14 mouse cellular contexts compared by ENCODE assay signal in genomic region chr3:107825468-107825867, GRCm38 (mm10). TPM values are rescaled to one million over a fixed set of nuclear protein-coding genes. Genes with fewer than 3 reads are reported as not detected.
A peak's percentile ranks its signal among the peaks of the same experiment; 100 is the strongest.
DNase-seq lines count a peak whose midpoint lies in the region; ATAC-seq and TF ChIP-seq lines count a peak whose summit lies in the region.
"Had no signal": no experiment of that assay in that cellular context is flagged by ENCODE, and none has a peak within 500 bp of the region (broad histone marks: within the 10 kb centered on the region; RNA-seq: fewer than 3 reads in every experiment).

No protein-coding gene starts in this region.

- H3K27me3 ChIP-seq in lung, embryonic 15.5 days = peaks cover 4% of the 10 kb centered on the region; the same call in 1 of the 2 replicates
- H3K27me3 ChIP-seq in limb, embryonic 15.5 days = no peaks in the 10 kb centered on the region
- no peaks in the 10 kb centered on the region for H3K27me3 ChIP-seq in midbrain, embryonic 11.5 days (ENCODE audit: control insufficient read depth, insufficient read depth, low read length)
- H3K27me3 ChIP-seq: embryonic facial prominence, embryonic 12.5 days; midbrain, embryonic 13.5 days had no signal

- H3K4me1 ChIP-seq in lung, embryonic 15.5 days = peaks cover 9% of the 10 kb centered on the region
- H3K4me1 ChIP-seq in lung, adult 2 months (ENCODE audit: control insufficient read depth, insufficient read depth, low read length) = no peaks in the 10 kb centered on the region
- H3K4me1 ChIP-seq in limb, embryonic 15.5 days = peaks cover 7% of the 10 kb centered on the region
- no peaks in the 10 kb centered on the region for H3K4me1 ChIP-seq in midbrain, embryonic 11.5 days (ENCODE audit: control insufficient read depth, insufficient read depth, low read length)
- H3K4me1 ChIP-seq: embryonic facial prominence, embryonic 12.5 days; midbrain, embryonic 13.5 days had no signal

- peak; percentile 59 for DNase-seq in gastrocnemius, adult 2 months
- DNase-seq in gastrocnemius, postnatal 25 days = no peak
- DNase-seq in lung, adult 2 months = no peak
- DNase-seq in heart, adult 9 months (ENCODE audit: low spot score in 2 of 2) = peak; percentile 66 to 74
- no peak for DNase-seq in midbrain, embryonic 11.5 days (ENCODE audit: low spot score, missing footprints)
- DNase-seq: cerebellum, adult 18-20 months; kidney, postnatal 25 days had no signal

- no peak for TF ChIP-seq POLR2A in lung, adult 2 months (IDR thresholded peaks at IDR 0.05; ENCODE audit: borderline replicate concordance, extremely low read depth, low read depth, low read length)

- 76% methylated on average over 10 of the region's 10 CpGs for whole genome bisulfite sequencing in lung, embryonic 15.5 days
- WGBS in lung, adult 2 months = 78% methylated on average over 10 of the region's 10 CpGs
- 77% methylated on average over 10 of the region's 10 CpGs for WGBS in limb, embryonic 15.5 days
- WGBS in midbrain, embryonic 11.5 days = 91% methylated on average over 10 of the region's 10 CpGs

- peak overlapping the region; percentile 70 for H3K27ac ChIP-seq in gastrocnemius, adult 2 months
- no peak overlapping the region for H3K27ac ChIP-seq in lung, embryonic 15.5 days
- H3K27ac ChIP-seq in limb, embryonic 15.5 days = peak overlapping the region; percentile 50; the same call in 1 of the 2 replicates
- H3K27ac ChIP-seq in midbrain, embryonic 11.5 days (ENCODE audit: low read depth, low read length) = no peak overlapping the region
- H3K27ac ChIP-seq: embryonic facial prominence, embryonic 12.5 days; midbrain, embryonic 13.5 days had no signal

- H3K9ac ChIP-seq in lung, embryonic 15.5 days = no peak overlapping the region
- H3K9ac ChIP-seq in limb, embryonic 15.5 days = no peak overlapping the region
- no peak overlapping the region for H3K9ac ChIP-seq in midbrain, embryonic 11.5 days (ENCODE audit: low read length)
- H3K9ac ChIP-seq: embryonic facial prominence, embryonic 12.5 days; midbrain, embryonic 13.5 days had no signal

- no peak overlapping the region for H3K4me2 ChIP-seq in lung, embryonic 15.5 days
- H3K4me2 ChIP-seq in limb, embryonic 15.5 days = no peak overlapping the region
- no peak overlapping the region for H3K4me2 ChIP-seq in midbrain, embryonic 11.5 days
- H3K4me2 ChIP-seq: embryonic facial prominence, embryonic 12.5 days; midbrain, embryonic 13.5 days had no signal

- H3K4me3 ChIP-seq in gastrocnemius, adult 2 months = no peak overlapping the region
- H3K4me3 ChIP-seq in lung, embryonic 15.5 days = no peak overlapping the region
- H3K4me3 ChIP-seq in lung, adult 2 months (replicated peaks; ENCODE audit: extremely low read depth, low read depth, low read length) = no peak overlapping the region
- H3K4me3 ChIP-seq in limb, embryonic 15.5 days = no peak overlapping the region
- no peak overlapping the region for H3K4me3 ChIP-seq in midbrain, embryonic 11.5 days (ENCODE audit: low read depth, low read length)
- H3K4me3 ChIP-seq: embryonic facial prominence, embryonic 12.5 days; midbrain, embryonic 13.5 days had no signal

- 0 out of 2 replicates have a peak, but pooled peaks have one; percentile 20 for ATAC-seq in lung, embryonic 15.5 days (ENCODE audit: borderline replicate concordance, extremely low read depth, low FRiP score, low TSS enrichment)
- no peak; the same call in 1 of the 2 replicates for ATAC-seq in limb, embryonic 15.5 days (ENCODE audit: insufficient number of reproducible peaks, low FRiP score, low TSS enrichment, low read depth)
- no peak for ATAC-seq in midbrain, embryonic 11.5 days (ENCODE audit: low FRiP score)
- ATAC-seq: intestine, postnatal 0 days; midbrain, embryonic 13.5 days had no signal

- no peaks in the 10 kb centered on the region for H3K36me3 ChIP-seq in lung, embryonic 15.5 days
- H3K36me3 ChIP-seq in limb, embryonic 15.5 days = no peaks in the 10 kb centered on the region
- no peaks in the 10 kb centered on the region for H3K36me3 ChIP-seq in midbrain, embryonic 11.5 days (ENCODE audit: control insufficient read depth, insufficient read depth, low read length)
- H3K36me3 ChIP-seq: embryonic facial prominence, embryonic 12.5 days; midbrain, embryonic 13.5 days had no signal

- no peak for TF ChIP-seq CTCF in gastrocnemius, adult 2 months (IDR thresholded peaks at IDR 0.05)
- no peak for TF ChIP-seq CTCF in lung, adult 2 months (IDR thresholded peaks at IDR 0.05; ENCODE audit: insufficient read depth, low read length)

- no peaks in the 10 kb centered on the region for H3K9me3 ChIP-seq in lung, embryonic 15.5 days
- H3K9me3 ChIP-seq in limb, embryonic 15.5 days = no peaks in the 10 kb centered on the region
- H3K9me3 ChIP-seq in midbrain, embryonic 11.5 days (ENCODE audit: control insufficient read depth, low read length) = no peaks in the 10 kb centered on the region
- H3K9me3 ChIP-seq: embryonic facial prominence, embryonic 12.5 days; midbrain, embryonic 13.5 days had no signal

- intact Hi-C loops in gastrocnemius, adult 2 months (cut with DNase I) = no loop called here

RNA-seq across cellular contexts. Expression of gene Eps8l3, which starts 51.6 kb away (rescaled TPM):
- total RNA-seq in gastrocnemius, adult 2 months (2021) = not detected
- total RNA-seq in gastrocnemius, postnatal 25 days (2021) = not detected
- polyA plus RNA-seq in lung, embryonic 15.5 days (2015; fragmentation: Nextera tagmentation; extraction: Ambion mirVana) = not detected in 2 replicates
- polyA plus RNA-seq in lung, adult 2 months (2012; rRNA removed) = 0.61 TPM in 1 of 2 replicates, not detected in the other
- polyA plus RNA-seq in limb, embryonic 15.5 days (2015; fragmentation: Nextera tagmentation; extraction: Ambion mirVana) = not detected in 2 replicates
- not detected in 2 replicates for polyA plus RNA-seq in midbrain, embryonic 11.5 days (2014; fragmentation: Nextera tagmentation; extraction: Ambion mirVana)
- total RNA-seq: adrenal gland, postnatal 4 days had no signal
- polyA plus RNA-seq: embryonic facial prominence, embryonic 12.5 days; hindbrain, embryonic 11.5 days; midbrain, embryonic 13.5 days had no signal

Comparison
In these comparisons a context has a peak if more than half of its experiments do, and no peak if none do; other contexts are left out.
1. DNase-seq: peak in gastrocnemius, adult 2 months (single experiment) and heart, adult 9 months (2 of 2); none in gastrocnemius, postnatal 25 days (single experiment), lung, adult 2 months (single experiment) and midbrain, embryonic 11.5 days (single experiment).
2. H3K27ac ChIP-seq: peak in gastrocnemius, adult 2 months (single experiment) and limb, embryonic 15.5 days (single experiment); none in lung, embryonic 15.5 days (single experiment) and midbrain, embryonic 11.5 days (single experiment).